Mouse (Mus musculus) myocyte (in vitro differentiated cells): ENCODE data around the gene Hectd4. TPM values are rescaled to one million over a fixed set of nuclear protein-coding genes. Genes with fewer than 3 reads are reported as not detected.
A peak's percentile ranks its signal among the peaks of the same experiment; 100 is the strongest.
"Not testable (repeated sequence)": the region's sequence is repeated elsewhere in the genome, so short reads cannot be mapped to it uniquely, and the experiment has no call there.

Experiments
- H3K27me3 ChIP-seq: one replicate; pipeline ENCODE4 v1.6.1; 2011; ENCODE audit not compliant: control insufficient read depth, insufficient read depth, insufficient read length
- H3K36me3 ChIP-seq: one replicate; pipeline ENCODE4 v1.6.1; 2011; ENCODE audit not compliant: control insufficient read depth, insufficient read depth
- H3K4me2 ChIP-seq: one replicate; pipeline ENCODE4 v1.6.1; 2011; ENCODE audit warnings: low read depth, control low read depth
- H3K4me3 ChIP-seq: one replicate; pipeline ENCODE4 v1.5.1; 2011; ENCODE audit warnings: mild to moderate bottlenecking, control low read depth, moderate library complexity
- H3K79me2 ChIP-seq: one replicate; pipeline ENCODE4 v1.6.1; 2011; ENCODE audit not compliant: control insufficient read depth, insufficient read depth
- H3ac ChIP-seq: one replicate; pipeline ENCODE4 v1.6.1; 2011; ENCODE audit not compliant: control insufficient read depth, insufficient read length
- CEBPB ChIP-seq: IDR thresholded peaks from 2 replicates; pipeline ENCODE4 v1.6.1; 2011; ENCODE audit warnings: mild to moderate bottlenecking, moderate library complexity; ENCODE audit not compliant: poor library complexity, insufficient read depth, severe bottlenecking
- E2F4 ChIP-seq: IDR thresholded peaks from one replicate; pipeline ENCODE4 v1.6.1; 2011; ENCODE audit warnings: mild to moderate bottlenecking, control low read depth, moderate library complexity; ENCODE audit not compliant: insufficient read depth
- MAX ChIP-seq: IDR thresholded peaks from one replicate; pipeline ENCODE4 v1.6.1; 2011; ENCODE audit warnings: low read depth, mild to moderate bottlenecking, control low read depth
- MYOD1 ChIP-seq, 3 experiments: IDR thresholded peaks; one replicate each; pipeline ENCODE4 v1.6.1; 2011; ENCODE audit warnings: control low read depth in 2 of 3, low read depth in 2 of 3, mild to moderate bottlenecking in 2 of 3, moderate library complexity in 1 of 3; ENCODE audit not compliant: insufficient read length in 2 of 3, control insufficient read depth in 1 of 3
- MYOG ChIP-seq, 3 experiments: IDR thresholded peaks; one replicate each; pipeline ENCODE4 v1.6.1; 2011; ENCODE audit warnings: control low read depth in 2 of 3, low read depth in 2 of 3, mild to moderate bottlenecking in 2 of 3; ENCODE audit not compliant: insufficient read length in 2 of 3, control insufficient read depth in 1 of 3, insufficient read depth in 1 of 3
- POLR2A ChIP-seq: IDR thresholded peaks from one replicate; pipeline ENCODE4 v1.6.1; 2011; ENCODE audit warnings: low read depth, mild to moderate bottlenecking, control low read depth, moderate library complexity; ENCODE audit not compliant: insufficient read length
- POLR2AphosphoS2 ChIP-seq: IDR thresholded peaks from one replicate; pipeline ENCODE4 v1.6.1; 2011; ENCODE audit warnings: low read depth, control low read depth; ENCODE audit not compliant: insufficient read length
- REST ChIP-seq: IDR thresholded peaks from one replicate; pipeline ENCODE4 v1.6.1; 2011; ENCODE audit warnings: mild to moderate bottlenecking, control low read depth, moderate library complexity; ENCODE audit not compliant: insufficient read depth, insufficient read length
- SRF ChIP-seq: IDR thresholded peaks from one replicate; pipeline ENCODE4 v1.6.1; 2011; ENCODE audit warnings: low read depth; ENCODE audit not compliant: control insufficient read depth, insufficient read length
- TCF12 ChIP-seq: IDR thresholded peaks from one replicate; pipeline ENCODE4 v1.6.1; 2011; ENCODE audit warnings: mild to moderate bottlenecking, control low read depth; ENCODE audit not compliant: poor library complexity, insufficient read depth, severe bottlenecking
- TCF3 ChIP-seq: IDR thresholded peaks from one replicate; pipeline ENCODE4 v1.6.1; 2011; ENCODE audit warnings: low read depth, control low read depth; ENCODE audit not compliant: insufficient read length
- USF1 ChIP-seq: IDR thresholded peaks from one replicate; pipeline ENCODE4 v1.6.1; 2011; ENCODE audit warnings: low read depth, mild to moderate bottlenecking, control low read depth, moderate library complexity
- polyA plus RNA-seq: library from polyadenylated mRNA; unstranded; fragments of >200 nt; fragmentation: generic; extraction: Trizol; gene quantifications from one replicate; pipeline ENCODE4 v1.2.1, GENCODE M21; 2012; ENCODE audit warnings: missing spikeins

Gene Hectd4
- polyA plus RNA-seq, 1 experiment: 6.6 TPM

GRCm38 (mm10) chr5:121311576-121311975 lies 91.6 kb downstream of the Hectd4 start:
- no peaks in the 10 kb centered on the region for H3K79me2 ChIP-seq
- no peak overlapping the region for H3K4me2 ChIP-seq
- H3K36me3 ChIP-seq: peaks cover 10% of the 10 kb centered on the region
- TF ChIP-seq MYOG (IDR thresholded peaks at IDR 0.05; ENCODE audit: control insufficient read depth in 1 of 3, insufficient read depth in 1 of 3, insufficient read length in 2 of 3, low read depth in 2 of 3) (no peak), E2F4 (no peak), POLR2AphosphoS2 (no peak), TCF3 (no peak), POLR2A (no peak), CEBPB (no peak), MAX (no peak), REST (no peak), MYOD1 (IDR thresholded peaks at IDR 0.05; ENCODE audit: control insufficient read depth in 1 of 3, insufficient read length in 2 of 3, low read depth in 2 of 3) (no peak), TCF12 (no peak), USF1 (no peak), SRF (no peak)
- no peak overlapping the region for H3K4me3 ChIP-seq
- no peak overlapping the region for H3ac ChIP-seq
- H3K27me3 ChIP-seq: no peaks in the 10 kb centered on the region

DNA sequence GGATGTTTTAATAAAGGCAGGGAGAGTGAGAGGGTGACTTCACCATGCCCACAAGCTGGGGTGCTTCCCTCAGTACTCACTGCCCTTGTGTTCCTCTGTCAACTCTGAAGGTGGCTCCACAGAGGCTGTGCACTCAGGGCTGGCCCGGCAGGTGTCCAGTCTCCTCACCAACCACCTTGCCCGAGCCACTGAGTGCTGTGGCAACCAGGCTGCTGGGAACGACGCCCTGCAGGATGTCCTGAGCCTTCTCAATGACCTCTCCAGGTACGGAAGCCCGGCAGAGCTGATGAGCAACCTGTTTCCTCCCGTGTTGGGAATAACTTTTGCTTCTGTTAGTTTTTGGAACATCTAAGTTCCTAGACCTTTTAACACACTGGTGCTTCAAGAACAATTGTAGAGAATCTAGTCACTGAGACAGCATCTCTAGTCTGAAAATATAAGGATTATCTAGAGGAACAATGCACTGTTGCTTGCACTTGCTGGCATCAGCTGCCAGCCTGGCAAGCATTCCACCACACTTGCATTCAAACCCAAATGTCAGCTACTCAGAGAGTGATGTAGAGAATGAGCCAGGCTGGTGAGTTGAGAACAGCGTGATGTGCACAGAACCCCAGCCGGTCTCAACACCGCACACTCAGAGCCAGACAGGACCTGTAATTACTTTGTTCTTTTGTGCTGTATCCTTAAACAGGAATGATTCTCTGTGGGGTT lies 93.9 kb downstream of the Hectd4 start:
- TF ChIP-seq MYOD1 (IDR thresholded peaks at IDR 0.05; ENCODE audit: control insufficient read depth in 1 of 3, insufficient read length in 2 of 3, low read depth in 2 of 3) (no peak), TCF3 (no peak), POLR2A (no peak), SRF (no peak), TCF12 (no peak), E2F4 (no peak), REST (no peak), USF1 (no peak), POLR2AphosphoS2 (no peak), MAX (no peak), MYOG (IDR thresholded peaks at IDR 0.05; ENCODE audit: control insufficient read depth in 1 of 3, insufficient read depth in 1 of 3, insufficient read length in 2 of 3, low read depth in 2 of 3) (no peak), CEBPB (no peak)
- Histone ChIP-seq H3K4me2 (no peak overlapping the region), H3K27me3 (no peaks in the 10 kb centered on the region), H3K36me3 (peaks cover 12% of the 10 kb centered on the region), H3ac (no peak overlapping the region), H3K79me2 (no peaks in the 10 kb centered on the region), H3K4me3 (no peak overlapping the region)

GRCm38 (mm10) chr5:121326079-121326805 lies 106.2 kb downstream of the Hectd4 start:
- Histone ChIP-seq H3K4me2 (no peak overlapping the region), H3K79me2 (no peaks in the 10 kb centered on the region), H3K27me3 (no peaks in the 10 kb centered on the region), H3K36me3 (peaks cover 23% of the 10 kb centered on the region), H3ac (no peak overlapping the region), H3K4me3 (no peak overlapping the region)
- TF ChIP-seq POLR2AphosphoS2 (no peak), TCF3 (no peak), REST (no peak), CEBPB (no peak), E2F4 (no peak), SRF (no peak), USF1 (no peak), MAX (no peak), POLR2A (no peak), MYOG (IDR thresholded peaks at IDR 0.05; ENCODE audit: control insufficient read depth in 1 of 3, insufficient read depth in 1 of 3, insufficient read length in 2 of 3, low read depth in 2 of 3) (no peak), TCF12 (no peak), MYOD1 (IDR thresholded peaks at IDR 0.05; ENCODE audit: control insufficient read depth in 1 of 3, insufficient read length in 2 of 3, low read depth in 2 of 3) (no peak)

DNA sequence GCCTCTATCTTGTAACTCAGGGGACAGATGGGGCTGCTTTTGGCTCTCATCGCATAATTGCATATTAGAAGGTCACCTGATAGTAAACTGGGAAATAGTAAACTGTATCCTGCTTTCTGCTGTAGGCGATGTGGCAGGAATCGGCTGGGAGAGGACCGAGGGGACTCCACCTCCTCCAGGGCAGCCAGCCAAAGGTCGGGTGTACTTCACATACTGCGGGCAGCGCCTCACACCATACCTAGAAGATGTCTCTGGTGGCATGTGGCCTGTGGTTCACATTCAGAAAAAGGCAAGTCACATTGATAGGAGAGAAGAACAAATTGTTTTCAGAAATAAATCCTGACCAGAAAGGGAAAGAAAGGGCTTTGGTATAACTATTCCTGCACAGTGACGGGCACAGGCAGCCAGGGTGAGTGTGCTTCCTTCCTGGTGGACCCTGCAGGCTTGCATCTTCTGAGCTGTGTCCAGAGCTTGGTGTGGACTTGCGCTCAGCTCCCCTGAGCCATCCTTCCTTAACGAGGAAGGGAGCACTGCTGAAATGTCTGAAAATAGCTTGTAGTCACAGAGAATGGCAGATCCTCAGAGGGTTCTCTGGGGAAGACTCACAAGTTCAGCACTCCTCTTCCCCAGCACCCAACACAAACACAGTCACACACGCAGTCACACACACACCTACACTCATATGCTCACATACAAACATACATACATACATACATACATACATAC lies 109.5 kb downstream of the Hectd4 start:
- peak overlapping the region; percentile 28 for H3K4me2 ChIP-seq
- no peak overlapping the region for H3ac ChIP-seq
- H3K27me3 ChIP-seq: no peaks in the 10 kb centered on the region
- peaks cover 25% of the 10 kb centered on the region for H3K36me3 ChIP-seq
- H3K79me2 ChIP-seq: no peaks in the 10 kb centered on the region
- H3K4me3 ChIP-seq: peak overlapping the region; percentile 23
- TF ChIP-seq TCF12 (no peak), SRF (no peak), CEBPB (no peak), MAX (no peak), POLR2AphosphoS2 (no peak), E2F4 (no peak), POLR2A (no peak), MYOD1 (IDR thresholded peaks at IDR 0.05; ENCODE audit: control insufficient read depth in 1 of 3, insufficient read length in 2 of 3, low read depth in 2 of 3) (no peak), USF1 (no peak), MYOG (IDR thresholded peaks at IDR 0.05; ENCODE audit: control insufficient read depth in 1 of 3, insufficient read depth in 1 of 3, insufficient read length in 2 of 3, low read depth in 2 of 3) (no peak), TCF3 (no peak), REST (no peak)

DNA sequence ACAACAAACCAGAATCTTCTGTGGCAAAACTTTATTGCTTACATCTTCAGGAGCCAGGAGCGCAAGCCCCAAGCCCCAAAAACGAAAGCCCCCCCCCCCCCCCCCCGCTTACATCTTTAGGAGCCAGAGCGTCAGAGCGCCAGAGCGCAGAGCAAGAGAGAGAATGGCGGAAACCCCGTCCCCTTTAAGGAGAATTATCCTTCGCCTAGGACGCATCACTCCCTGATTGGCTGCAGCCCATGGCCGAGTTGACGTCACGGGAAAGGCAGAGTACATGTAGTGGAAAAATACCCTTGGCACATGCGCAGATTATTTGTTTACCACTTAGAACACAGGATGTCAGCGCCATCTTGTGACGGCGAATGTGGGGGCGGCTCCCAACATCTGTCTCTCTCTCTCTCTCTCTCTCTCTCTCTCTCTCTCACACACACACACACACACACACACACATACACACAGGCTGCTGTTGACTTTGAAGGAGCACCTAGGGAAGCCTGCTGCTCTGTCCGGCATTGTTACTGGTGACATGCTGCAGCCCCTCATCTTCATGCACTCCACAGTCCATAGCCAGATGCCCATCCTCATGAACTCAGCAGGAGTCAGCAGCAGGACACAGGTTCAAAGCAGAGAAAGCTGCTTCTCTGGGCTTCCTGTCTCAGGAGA lies 110.3 kb downstream of the Hectd4 start:
- H3K36me3 ChIP-seq: peaks cover 25% of the 10 kb centered on the region
- H3K79me2 ChIP-seq, H3ac ChIP-seq, H3K27me3 ChIP-seq: not testable (repeated sequence)
- peak overlapping the region; percentile 69 for H3K4me2 ChIP-seq
- peak overlapping the region; percentile 23 for H3K4me3 ChIP-seq
